Mouse (Mus musculus) myocyte (in vitro differentiated cells): ENCODE measurements around the gene Zfp146.

Source experiments
- E2F4 ChIP-seq: IDR thresholded peaks from one replicate; pipeline ENCODE4 v1.6.1; 2011; ENCODE audit warnings: mild to moderate bottlenecking, control low read depth, moderate library complexity; ENCODE audit not compliant: insufficient read depth
- MYOD1 ChIP-seq, 3 experiments: IDR thresholded peaks; one replicate each; pipeline ENCODE4 v1.6.1; 2011; ENCODE audit warnings: control low read depth in 2 of 3, low read depth in 2 of 3, mild to moderate bottlenecking in 2 of 3, moderate library complexity in 1 of 3; ENCODE audit not compliant: insufficient read length in 2 of 3, control insufficient read depth in 1 of 3
- MYOG ChIP-seq, 3 experiments: IDR thresholded peaks; one replicate each; pipeline ENCODE4 v1.6.1; 2011; ENCODE audit warnings: control low read depth in 2 of 3, low read depth in 2 of 3, mild to moderate bottlenecking in 2 of 3; ENCODE audit not compliant: insufficient read length in 2 of 3, control insufficient read depth in 1 of 3, insufficient read depth in 1 of 3
- POLR2A ChIP-seq: IDR thresholded peaks from one replicate; pipeline ENCODE4 v1.6.1; 2011; ENCODE audit warnings: low read depth, mild to moderate bottlenecking, control low read depth, moderate library complexity; ENCODE audit not compliant: insufficient read length
- POLR2AphosphoS2 ChIP-seq: IDR thresholded peaks from one replicate; pipeline ENCODE4 v1.6.1; 2011; ENCODE audit warnings: low read depth, control low read depth; ENCODE audit not compliant: insufficient read length
- REST ChIP-seq: IDR thresholded peaks from one replicate; pipeline ENCODE4 v1.6.1; 2011; ENCODE audit warnings: mild to moderate bottlenecking, control low read depth, moderate library complexity; ENCODE audit not compliant: insufficient read depth, insufficient read length
- TCF12 ChIP-seq: IDR thresholded peaks from one replicate; pipeline ENCODE4 v1.6.1; 2011; ENCODE audit warnings: mild to moderate bottlenecking, control low read depth; ENCODE audit not compliant: poor library complexity, insufficient read depth, severe bottlenecking
- TCF3 ChIP-seq: IDR thresholded peaks from one replicate; pipeline ENCODE4 v1.6.1; 2011; ENCODE audit warnings: low read depth, control low read depth; ENCODE audit not compliant: insufficient read length
- USF1 ChIP-seq: IDR thresholded peaks from one replicate; pipeline ENCODE4 v1.6.1; 2011; ENCODE audit warnings: low read depth, mild to moderate bottlenecking, control low read depth, moderate library complexity

- TF ChIP-seq MYOD1 (IDR thresholded peaks at IDR 0.05; ENCODE audit: control insufficient read depth in 1 of 3, insufficient read length in 2 of 3, low read depth in 2 of 3), result no peak
- TF ChIP-seq REST, result no peak
- TF ChIP-seq TCF3, result no peak
- TF ChIP-seq POLR2A, result no peak
- no peak for TF ChIP-seq E2F4
- no peak for TF ChIP-seq POLR2AphosphoS2
- no peak for TF ChIP-seq USF1
- no peak for TF ChIP-seq TCF12
- no peak for TF ChIP-seq MYOG (IDR thresholded peaks at IDR 0.05; ENCODE audit: control insufficient read depth in 1 of 3, insufficient read depth in 1 of 3, insufficient read length in 2 of 3, low read depth in 2 of 3)
Observed at GRCm38 (mm10) chr7:30178256-30178655, 8.7 kb upstream of the Zfp146 start.
